Mouse (Mus musculus) forebrain, embryonic 14.5 days (tissue): Measurements from ENCODE around the gene Mok. TPM values are rescaled to one million over a fixed set of nuclear protein-coding genes. Genes with fewer than 3 reads are reported as not detected.

Experiments
- ATAC-seq: fragments of 200-750 bp; cut with Nextera tagmentation; 2 replicates; pipeline ENCODE4 v1.8.0; 2017; ENCODE audit warnings: mild to moderate bottlenecking, moderate library complexity
- DNase-seq: peaks from one replicate; pipeline ENCODE4 v3.0.0-alpha.2; 2015; ENCODE audit warnings: low spot score
- H3K27ac ChIP-seq: fragments of 300-500 bp; sonication (generic); 2 replicates; pipeline ENCODE4 v1.5.1; 2014; ENCODE audit warnings: low read depth, mild to moderate bottlenecking, control low read depth, low read length, moderate library complexity
- H3K27me3 ChIP-seq: fragments of 300-500 bp; sonication (generic); replicated peaks from 2 replicates; pipeline ENCODE4 v1.6.1; 2014; ENCODE audit warnings: low read length, control low read depth, mixed read lengths; ENCODE audit not compliant: control insufficient read depth, insufficient read depth
- H3K36me3 ChIP-seq: fragments of 300-500 bp; sonication (generic); 2 replicates; pipeline ENCODE4 v1.6.1; 2014; ENCODE audit warnings: low read length, control low read depth; ENCODE audit not compliant: control insufficient read depth, insufficient read depth
- H3K4me1 ChIP-seq: fragments of 300-500 bp; sonication (generic); 2 replicates; pipeline ENCODE4 v1.6.1; 2014; ENCODE audit warnings: antibody characterized with exemption, low read length, control low read depth; ENCODE audit not compliant: control insufficient read depth, insufficient read depth
- H3K4me2 ChIP-seq: fragments of 300-500 bp; sonication (generic); 2 replicates; pipeline ENCODE4 v1.6.1; 2014; ENCODE audit warnings: mild to moderate bottlenecking, control low read depth, low read length
- H3K4me3 ChIP-seq: fragments of 300-500 bp; sonication (generic); 2 replicates; pipeline ENCODE4 v1.5.1; 2014; ENCODE audit warnings: low read depth, low read length, control low read depth
- H3K9ac ChIP-seq: fragments of 300-500 bp; sonication (generic); 2 replicates; pipeline ENCODE4 v1.6.1; 2014; ENCODE audit warnings: mild to moderate bottlenecking, low read length, control low read depth, moderate library complexity
- H3K9me3 ChIP-seq: fragments of 300-500 bp; sonication (generic); replicated peaks from 2 replicates; pipeline ENCODE4 v1.6.1; 2016; ENCODE audit warnings: low read length, control low read depth, mixed read lengths; ENCODE audit not compliant: control insufficient read depth
- WGBS: fragments of 180-500 bp; shearing (Covaris S2); extraction: QIAGEN DNeasy Blood & Tissue Kit; methylation state at CpG from one replicate; pipeline ENCODE4 v1.1.7; 2014; 5-methylcytosine and 5-hydroxymethylcytosine counted together
- polyA plus RNA-seq: library from polyadenylated mRNA; unstranded; fragments of >200 nt; fragmentation: Nextera tagmentation; extraction: Ambion mirVana; gene quantifications from 2 replicates; pipeline ENCODE4 v1.2.1, GENCODE M21; 2014

The Mok gene
- polyA plus RNA-seq, 1 experiment from 2014 or later, result 16.3 TPM

GRCm38 (mm10) chr12:110775628-110776426 lies 64.9 kb downstream of the Mok start:
- Histone ChIP-seq H3K27me3 (no peaks in the 10 kb centered on the region), H3K4me3 (no peak overlapping the region), H3K4me1 (no peaks in the 10 kb centered on the region), H3K9me3 (no peaks in the 10 kb centered on the region), H3K36me3 (peaks cover 16% of the 10 kb centered on the region), H3K9ac (no peak overlapping the region), H3K4me2 (no peak overlapping the region), H3K27ac (no peak overlapping the region)
- WGBS, result 83% methylated on average over 5 of the region's 5 CpGs
- DNase-seq, result no peak
- ATAC-seq, result no peak

GRCm38 (mm10) chr12:110771961-110772360 lies 68.8 kb downstream of the Mok start:
- Histone ChIP-seq H3K27me3 (no peaks in the 10 kb centered on the region), H3K4me1 (peaks cover 7% of the 10 kb centered on the region), H3K4me3 (no peak overlapping the region), H3K4me2 (no peak overlapping the region), H3K36me3 (no peaks in the 10 kb centered on the region), H3K9me3 (no peaks in the 10 kb centered on the region), H3K27ac (no peak overlapping the region), H3K9ac (no peak overlapping the region)
- DNase-seq, result no peak
- 97% methylated on average over 6 of the region's 6 CpGs for WGBS
- ATAC-seq, result no peak

- Histone ChIP-seq H3K4me1 (peaks cover 7% of the 10 kb centered on the region), H3K9me3 (no peaks in the 10 kb centered on the region), H3K27ac (no peak overlapping the region), H3K27me3 (no peaks in the 10 kb centered on the region), H3K36me3 (no peaks in the 10 kb centered on the region), H3K4me2 (no peak overlapping the region), H3K4me3 (no peak overlapping the region), H3K9ac (no peak overlapping the region)
- no peak for DNase-seq
- WGBS, result 91% methylated on average over 10 of the region's 10 CpGs
- ATAC-seq, result no peak
Measured at GRCm38 (mm10) chr12:110770479-110771247, 70.1 kb downstream of the Mok start.

- Histone ChIP-seq H3K4me1 (peaks cover 7% of the 10 kb centered on the region), H3K9me3 (no peaks in the 10 kb centered on the region), H3K27me3 (no peaks in the 10 kb centered on the region), H3K9ac (no peak overlapping the region), H3K4me3 (no peak overlapping the region), H3K36me3 (no peaks in the 10 kb centered on the region), H3K4me2 (no peak overlapping the region), H3K27ac (peak overlapping the region; percentile 35; the same call in 1 of the 2 replicates)
- WGBS, result 72% methylated on average over 6 of the region's 6 CpGs
- DNase-seq (no peak), ATAC-seq (no peak)
Measured at GRCm38 (mm10) chr12:110769660-110770297, 71.0 kb downstream of the Mok start.

GRCm38 (mm10) chr12:110768562-110768961 lies 72.2 kb downstream of the Mok start:
- Histone ChIP-seq H3K27me3 (no peaks in the 10 kb centered on the region), H3K4me2 (no peak overlapping the region), H3K4me1 (peaks cover 7% of the 10 kb centered on the region), H3K9ac (no peak overlapping the region), H3K4me3 (no peak overlapping the region), H3K36me3 (no peaks in the 10 kb centered on the region), H3K27ac (no peak overlapping the region; the same call in 1 of the 2 replicates), H3K9me3 (no peaks in the 10 kb centered on the region)
- peak; percentile 22 for DNase-seq
- ATAC-seq, result no peak

- no peak for ATAC-seq
- no peak for DNase-seq
- Histone ChIP-seq H3K4me1 (peaks cover 7% of the 10 kb centered on the region), H3K9me3 (no peaks in the 10 kb centered on the region), H3K36me3 (no peaks in the 10 kb centered on the region), H3K4me3 (no peak overlapping the region), H3K27ac (no peak overlapping the region), H3K4me2 (no peak overlapping the region), H3K27me3 (no peaks in the 10 kb centered on the region), H3K9ac (no peak overlapping the region)
- WGBS, result 88% methylated on average over 5 of the region's 5 CpGs
Measured at GRCm38 (mm10) chr12:110764531-110764930, 76.2 kb downstream of the Mok start.

- no peaks in the 10 kb centered on the region for H3K27me3 ChIP-seq
- no peak overlapping the region for H3K9ac ChIP-seq
- peak; percentile 67 for ATAC-seq
- no peaks in the 10 kb centered on the region for H3K36me3 ChIP-seq
- peaks cover 4% of the 10 kb centered on the region; the same call in 1 of the 2 replicates for H3K4me1 ChIP-seq
- H3K9me3 ChIP-seq, result no peaks in the 10 kb centered on the region
- no peak overlapping the region for H3K27ac ChIP-seq
- no peak overlapping the region for H3K4me3 ChIP-seq
- peak; percentile 50 for DNase-seq
- 23% methylated on average over 2 of the region's 2 CpGs for WGBS
- no peak overlapping the region for H3K4me2 ChIP-seq
Measured at GRCm38 (mm10) chr12:110762321-110762720, 78.4 kb downstream of the Mok start.

GRCm38 (mm10) chr12:110758932-110759331 lies 81.8 kb downstream of the Mok start:
- Histone ChIP-seq H3K4me1 (peaks cover 4% of the 10 kb centered on the region; the same call in 1 of the 2 replicates), H3K27me3 (no peaks in the 10 kb centered on the region), H3K36me3 (no peaks in the 10 kb centered on the region), H3K4me3 (no peak overlapping the region), H3K27ac (no peak overlapping the region), H3K9me3 (no peaks in the 10 kb centered on the region), H3K4me2 (no peak overlapping the region), H3K9ac (no peak overlapping the region)
- ATAC-seq (no peak), DNase-seq (no peak)
- WGBS, result 95% methylated on average over 7 of the region's 8 CpGs
